Mouse (Mus musculus) liver (tissue): Measurements from ENCODE around the gene Tmc5.

ENCODE experiments used
- DNase-seq: peaks from one replicate; pipeline ENCODE4 v3.0.0-alpha.2; 2020; ENCODE audit warnings: mixed read lengths

The Tmc5 gene

GRCm38 (mm10) chr7:118611185-118611749, 14.2 kb downstream of the Tmc5 start:
- DNase-seq, result no peak

- no peak for DNase-seq
Measured at GRCm38 (mm10) chr7:118611933-118612332, 14.8 kb downstream of the Tmc5 start.

DNA sequence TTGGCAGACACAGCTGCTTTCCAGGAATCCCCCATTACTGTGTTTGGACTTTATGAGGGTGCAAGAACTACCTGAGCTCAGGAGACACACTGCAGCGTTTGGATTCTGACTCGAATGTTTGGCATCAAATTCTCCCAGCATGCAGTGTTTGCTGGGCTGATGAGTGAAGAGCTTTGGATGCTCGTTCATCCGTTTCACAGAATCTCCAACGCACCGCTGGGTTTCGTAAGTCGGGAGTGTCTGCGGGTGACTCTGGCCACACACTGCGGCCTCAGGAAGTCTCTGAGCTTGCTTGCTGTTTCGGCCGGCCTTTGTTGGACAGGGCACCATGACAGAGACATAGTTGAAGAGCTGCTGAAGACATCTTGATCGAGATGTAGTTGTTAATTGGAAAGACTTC, 17.0 kb downstream of the Tmc5 start:
- no peak for DNase-seq

DNA sequence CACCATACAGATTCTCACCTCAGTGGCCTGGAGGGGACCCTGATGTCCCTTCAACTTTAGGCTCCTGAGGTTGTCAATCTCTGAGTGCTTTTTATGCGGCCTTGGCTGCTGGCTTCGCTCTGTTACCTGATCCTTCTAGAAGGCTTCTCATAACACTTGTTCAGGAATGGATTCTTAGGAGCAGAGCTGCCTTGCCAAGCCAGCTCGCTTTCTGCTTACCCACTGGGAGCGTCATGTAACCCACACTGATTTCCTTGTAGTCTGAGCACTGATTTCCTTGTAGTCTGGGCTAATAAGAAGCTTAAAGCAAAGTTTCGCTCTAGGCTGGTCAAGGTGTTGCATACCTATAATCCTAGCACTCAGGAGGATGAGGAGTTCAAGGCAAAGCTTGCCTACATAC, 21.0 kb downstream of the Tmc5 start:
- no peak for DNase-seq

GRCm38 (mm10) chr7:118620243-118620906, 23.3 kb downstream of the Tmc5 start:
- DNase-seq, result no peak

GRCm38 (mm10) chr7:118621094-118621493, 24.0 kb downstream of the Tmc5 start:
- no peak for DNase-seq

GRCm38 (mm10) chr7:118627550-118628298, 30.6 kb downstream of the Tmc5 start:
- no peak for DNase-seq

- DNase-seq, result no peak
Measured at GRCm38 (mm10) chr7:118633094-118633493, 36.0 kb downstream of the Tmc5 start.

DNA sequence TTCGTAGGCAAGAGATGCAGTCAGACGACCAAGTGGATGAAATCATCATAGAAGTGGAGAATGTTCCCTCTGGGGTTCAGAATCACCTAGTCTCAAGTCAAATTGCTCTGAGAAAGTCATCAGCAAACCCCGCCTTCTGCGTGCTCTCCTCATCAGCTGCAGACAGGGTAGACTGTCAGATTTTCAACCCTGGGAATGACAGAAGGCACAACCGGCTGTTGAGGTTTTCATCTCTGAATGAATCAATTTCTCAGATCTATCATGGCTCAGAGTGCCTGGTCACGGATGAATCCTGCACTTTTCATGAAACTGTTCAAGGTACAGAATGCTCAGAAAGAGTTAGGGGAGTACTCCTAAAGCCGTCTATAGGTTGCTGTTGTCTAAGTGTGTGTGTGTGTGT, 36.9 kb downstream of the Tmc5 start:
- no peak for DNase-seq

DNA sequence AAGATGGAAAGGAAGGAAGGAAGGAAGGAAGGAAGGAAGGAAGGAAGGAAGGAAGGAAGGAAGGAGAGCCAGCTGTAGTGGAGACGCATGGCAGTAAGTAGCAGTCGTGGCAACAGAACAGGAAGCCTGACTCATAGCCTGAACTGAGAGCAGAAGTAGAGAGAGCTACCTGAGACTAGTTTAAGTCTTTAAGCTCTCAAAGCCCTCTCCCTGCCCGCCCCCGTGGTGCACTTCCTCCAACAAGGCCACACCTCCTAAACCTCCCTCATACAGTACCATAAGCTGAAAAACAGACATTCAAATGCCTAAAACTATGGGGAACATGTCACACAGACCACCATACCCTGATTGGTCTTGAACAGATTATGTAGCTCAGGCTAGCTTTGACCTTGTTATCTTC, 40.4 kb downstream of the Tmc5 start:
- DNase-seq, result no peak

DNA sequence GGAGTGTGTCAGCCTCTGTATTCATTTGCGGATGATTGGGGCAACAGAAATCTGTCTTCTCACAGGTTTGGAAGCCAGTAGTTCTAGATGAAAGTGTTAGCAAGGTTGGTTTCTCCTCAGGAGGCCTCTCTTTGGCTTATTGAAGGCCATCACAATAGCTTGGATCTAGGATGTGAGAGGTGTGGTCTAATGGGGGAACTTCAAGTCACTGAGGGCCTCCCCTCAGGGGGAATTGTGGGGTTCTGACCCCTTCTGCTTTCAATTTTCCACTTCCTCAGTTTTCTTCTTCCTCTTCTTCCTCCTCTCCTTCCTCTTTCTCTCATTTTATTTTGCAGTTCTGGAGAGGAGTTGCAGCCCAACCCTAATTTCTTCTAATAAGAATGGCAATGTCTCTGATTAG, 49.1 kb downstream of the Tmc5 start:
- DNase-seq, result no peak

DNA sequence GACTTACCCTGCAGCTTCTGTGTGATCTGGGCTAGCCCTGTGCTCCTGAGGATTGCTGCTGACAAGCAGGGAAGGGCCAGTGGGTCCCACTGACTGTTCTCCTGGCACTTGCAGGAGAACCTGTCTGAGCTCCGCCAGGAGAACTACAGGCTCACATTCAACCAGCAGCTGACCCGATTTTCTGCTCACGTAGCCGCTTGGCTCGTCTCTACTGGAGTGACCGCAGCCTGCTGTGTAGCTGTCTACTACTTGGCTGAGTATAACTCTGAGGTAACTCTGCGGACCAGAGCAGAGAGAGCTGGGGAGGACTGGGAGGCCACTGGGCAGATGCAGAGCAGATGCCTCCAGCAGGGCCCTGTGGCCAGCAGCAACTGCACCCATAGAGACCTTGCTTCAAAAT, 52.2 kb downstream of the Tmc5 start:
- no peak for DNase-seq

DNA sequence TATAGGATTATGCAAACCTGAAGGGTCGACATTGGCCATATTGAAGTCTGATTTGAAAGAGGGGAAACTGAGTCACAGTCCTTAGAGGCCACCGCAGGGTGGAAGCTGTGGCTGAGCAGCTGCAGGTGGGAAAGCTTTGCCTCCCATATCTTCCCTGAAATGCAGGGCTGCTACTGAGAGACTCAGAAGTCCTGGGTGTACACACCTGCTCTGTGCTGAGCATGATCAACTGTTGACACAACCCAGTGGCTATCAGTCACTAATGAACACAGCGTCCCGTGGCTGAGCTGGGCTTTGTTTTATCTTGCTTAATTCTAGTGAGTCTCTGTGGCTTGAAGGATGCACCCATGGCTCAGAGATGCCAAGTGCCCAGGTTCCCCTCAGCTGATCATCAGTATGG, 53.0 kb downstream of the Tmc5 start:
- no peak for DNase-seq

DNA sequence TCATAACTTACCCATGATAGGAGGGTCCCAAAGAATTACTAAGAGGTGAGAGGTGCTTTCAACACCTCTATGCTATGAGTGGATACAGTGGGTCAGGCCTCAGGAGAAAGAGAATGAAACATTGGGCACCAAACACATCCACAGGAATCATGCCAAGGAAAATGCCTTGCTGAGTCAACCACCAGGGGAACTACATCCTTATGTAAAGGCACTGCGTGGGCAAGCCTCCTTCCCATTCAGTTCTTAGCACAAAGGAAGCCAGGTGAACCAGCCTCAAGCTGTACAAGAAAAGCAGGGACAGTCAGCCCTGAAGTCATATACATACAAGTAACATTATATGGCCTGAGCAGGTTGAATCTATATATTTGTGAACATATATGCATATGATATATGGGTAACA, 53.8 kb downstream of the Tmc5 start:
- no peak for DNase-seq

- DNase-seq, result no peak
Measured at GRCm38 (mm10) chr7:118652572-118653295, 55.6 kb downstream of the Tmc5 start.

GRCm38 (mm10) chr7:118656730-118657129, 59.6 kb downstream of the Tmc5 start:
- no peak for DNase-seq

- no peak for DNase-seq
Measured at GRCm38 (mm10) chr7:118667773-118668172, 70.7 kb downstream of the Tmc5 start.

- no peak for DNase-seq
Measured at GRCm38 (mm10) chr7:118670142-118670541, 73.0 kb downstream of the Tmc5 start.

DNA sequence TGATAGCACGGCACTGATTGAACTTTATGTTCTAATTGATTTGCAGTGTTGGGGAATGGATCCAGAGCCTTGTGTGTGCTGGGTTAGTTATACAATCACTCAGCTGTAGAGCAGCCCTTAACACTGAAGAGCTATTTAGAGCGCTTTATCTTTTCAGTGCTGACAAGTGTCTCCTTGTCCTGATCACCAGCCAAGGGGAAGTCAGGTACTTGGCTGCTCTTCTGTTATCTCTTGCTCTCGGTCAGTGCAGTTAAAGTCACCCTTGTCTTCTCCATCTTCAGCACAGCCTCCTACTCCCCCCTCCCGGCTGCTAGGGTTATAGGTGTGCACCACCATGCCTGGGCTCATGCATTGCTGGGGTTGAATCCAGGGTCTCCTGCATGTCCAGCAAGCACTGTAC, 79.7 kb downstream of the Tmc5 start:
- no peak for DNase-seq

DNA sequence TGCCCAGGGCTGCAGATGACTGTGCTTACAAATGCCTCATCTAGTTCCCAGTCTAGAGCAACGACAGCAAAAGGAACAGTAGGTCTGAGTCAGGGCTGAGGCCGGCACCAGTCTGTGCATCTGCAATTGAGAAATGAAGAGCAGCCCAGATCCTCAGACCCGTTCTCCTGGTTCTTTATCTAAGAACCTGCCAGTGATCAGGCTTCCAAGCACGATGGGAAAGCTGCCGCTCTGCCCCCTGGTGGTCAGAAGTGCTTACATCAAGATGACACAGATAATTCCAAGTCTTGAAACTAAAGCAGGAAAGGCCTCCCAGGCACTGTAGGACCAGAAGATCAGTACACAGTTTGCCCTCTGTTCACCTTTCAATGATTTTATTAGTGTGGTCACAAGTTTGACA, 91.1 kb downstream of the Tmc5 start:
- DNase-seq, result peak; percentile 78

DNA sequence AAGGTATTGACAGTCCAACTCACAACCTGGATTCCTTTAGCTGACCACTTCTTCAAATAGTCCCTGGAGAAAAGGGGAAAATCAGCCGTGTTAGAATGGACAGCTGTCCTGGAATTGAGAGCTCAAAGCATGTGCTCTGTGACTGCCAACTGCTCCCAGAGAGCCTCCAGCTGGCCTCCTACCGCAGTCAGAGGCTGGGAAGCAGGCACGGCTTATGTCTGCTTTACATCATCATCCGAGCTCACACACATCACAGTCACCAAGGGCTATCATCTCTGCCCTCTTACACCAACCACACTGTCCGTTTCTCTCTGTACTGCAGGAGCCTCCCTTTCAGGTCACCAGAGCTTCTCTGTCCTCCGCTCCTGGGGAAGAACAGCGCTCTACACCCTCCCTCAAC, 92.0 kb downstream of the Tmc5 start:
- DNase-seq, result no peak

DNA sequence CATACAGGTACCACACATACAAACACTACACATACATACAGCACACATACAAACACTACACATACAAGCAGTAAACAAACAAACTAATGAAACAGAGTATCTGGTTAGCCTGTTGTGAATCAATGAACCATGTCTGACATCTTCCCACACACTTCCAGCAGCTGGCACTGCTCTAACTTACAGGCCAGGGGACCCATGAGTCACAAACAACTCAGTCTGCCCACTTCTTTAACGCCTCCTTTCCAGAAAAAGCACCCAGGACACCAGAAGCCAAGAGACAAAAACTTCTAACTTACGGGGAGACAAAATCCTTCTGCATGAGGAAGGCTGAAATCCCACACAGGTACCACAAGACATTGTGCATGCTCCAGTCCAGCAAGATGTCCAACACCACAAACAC, 94.2 kb downstream of the Tmc5 start:
- no peak for DNase-seq

GRCm38 (mm10) chr7:118696146-118696545, 99.0 kb downstream of the Tmc5 start:
- no peak for DNase-seq

GRCm38 (mm10) chr7:118697168-118697567, 100.1 kb downstream of the Tmc5 start:
- no peak for DNase-seq
